Mouse (Mus musculus) heart, adult 2 months (tissue): Measurements from ENCODE around the gene Fgfr1op. TPM values are rescaled to one million over a fixed set of nuclear protein-coding genes. Genes with fewer than 3 reads are reported as not detected.
"Not testable (repeated sequence)": the region's sequence is repeated elsewhere in the genome, so short reads cannot be mapped to it uniquely, and the experiment has no call there.

Experiments used
- DNase-seq, 2 experiments: peaks; one replicate each; pipeline ENCODE4 v3.0.0; 2021
- H3K27ac ChIP-seq: fragments of 200-600 bp; 2 replicates; pipeline ENCODE4 v1.8.1; 2022
- H3K27me3 ChIP-seq: fragments of 200-500 bp; 2 replicates; pipeline ENCODE4 v1.6.1; 2012; ENCODE audit warnings: mild to moderate bottlenecking, low read length, inconsistent platforms, mixed read lengths; ENCODE audit not compliant: control insufficient read depth, insufficient read depth
- H3K36me3 ChIP-seq: fragments of 200-500 bp; 2 replicates; pipeline ENCODE4 v1.6.1; 2012; ENCODE audit warnings: low read length, inconsistent platforms; ENCODE audit not compliant: control insufficient read depth, insufficient read depth
- H3K4me1 ChIP-seq: fragments of 200-500 bp; 2 replicates; pipeline ENCODE4 v1.6.1; 2011; ENCODE audit warnings: low read length; ENCODE audit not compliant: control insufficient read depth, insufficient read depth
- H3K4me3 ChIP-seq: fragments of 200-600 bp; 2 replicates; pipeline ENCODE4 v1.8.1; 2022
- H3K79me2 ChIP-seq: fragments of 200-500 bp; replicated peaks from 2 replicates; pipeline ENCODE4 v1.6.1; 2012; ENCODE audit warnings: mild to moderate bottlenecking, inconsistent platforms, low read length, moderate library complexity, mixed read lengths; ENCODE audit not compliant: control insufficient read depth, insufficient read depth
- H3K9ac ChIP-seq: fragments of 200-500 bp; 2 replicates; pipeline ENCODE4 v1.6.1; 2012; ENCODE audit warnings: low read depth, mild to moderate bottlenecking, control low read depth, inconsistent platforms, low read length, mixed read lengths
- POLR2A ChIP-seq: fragments of 200-500 bp; IDR thresholded peaks from 2 replicates; pipeline ENCODE4 v1.6.1; 2011; ENCODE audit warnings: mild to moderate bottlenecking, low read depth, low read length, control low read depth; ENCODE audit not compliant: insufficient read depth
- WGBS: fragments of 180-500 bp; shearing (Covaris S2); methylation state at CpG from one replicate; pipeline ENCODE4 v1.1.7; 2018; 5-methylcytosine and 5-hydroxymethylcytosine counted together
- intact Hi-C: fragments of 180-260 bp; cut with DNase I; formaldehyde crosslinking; loops from one replicate; pipeline ENCODE4 v1.15.1; 2025
- polyA plus RNA-seq: library from polyadenylated mRNA; depleted of rRNA; stranded (reverse); fragments of >200 nt; gene quantifications from 2 replicates; pipeline ENCODE4 v1.2.3, GENCODE M21; 2012
- total RNA-seq, 2 experiments: library from RNA; stranded (reverse); gene quantifications; 2 replicates each; pipeline ENCODE4 v1.2.3; 2021

Gene Fgfr1op
- total and polyA plus RNA-seq, 3 experiments: 3.0 to 15.8 (median 15.7) TPM

DNA sequence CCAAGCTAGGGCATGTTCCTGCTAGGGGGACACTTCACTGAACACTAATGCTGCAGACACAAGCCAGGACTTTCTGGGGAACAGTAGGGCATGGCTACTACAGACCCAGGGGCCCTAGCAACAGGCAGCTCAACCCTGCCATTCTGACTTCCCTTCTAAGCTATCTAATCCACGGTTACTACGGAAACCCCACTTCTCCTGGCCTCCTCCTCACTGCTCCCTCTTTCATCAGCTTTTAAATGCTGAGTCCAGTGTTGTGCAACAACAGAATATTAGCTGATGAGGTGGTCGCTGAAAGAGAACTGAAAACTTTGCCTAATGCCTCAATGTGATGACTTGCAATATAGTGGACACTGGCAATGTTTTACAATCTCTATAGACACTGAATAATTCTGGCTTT is 25.1 kb upstream of the Fgfr1op start:
- H3K9ac ChIP-seq, H3K4me1 ChIP-seq, H3K79me2 ChIP-seq, intact Hi-C loops, H3K27ac ChIP-seq, H3K4me3 ChIP-seq, H3K27me3 ChIP-seq, H3K36me3 ChIP-seq: not testable (repeated sequence)
- 61% methylated on average over 3 of the region's 3 CpGs for WGBS
- peak in 1 of 2 experiments; percentile 18 for DNase-seq

DNA sequence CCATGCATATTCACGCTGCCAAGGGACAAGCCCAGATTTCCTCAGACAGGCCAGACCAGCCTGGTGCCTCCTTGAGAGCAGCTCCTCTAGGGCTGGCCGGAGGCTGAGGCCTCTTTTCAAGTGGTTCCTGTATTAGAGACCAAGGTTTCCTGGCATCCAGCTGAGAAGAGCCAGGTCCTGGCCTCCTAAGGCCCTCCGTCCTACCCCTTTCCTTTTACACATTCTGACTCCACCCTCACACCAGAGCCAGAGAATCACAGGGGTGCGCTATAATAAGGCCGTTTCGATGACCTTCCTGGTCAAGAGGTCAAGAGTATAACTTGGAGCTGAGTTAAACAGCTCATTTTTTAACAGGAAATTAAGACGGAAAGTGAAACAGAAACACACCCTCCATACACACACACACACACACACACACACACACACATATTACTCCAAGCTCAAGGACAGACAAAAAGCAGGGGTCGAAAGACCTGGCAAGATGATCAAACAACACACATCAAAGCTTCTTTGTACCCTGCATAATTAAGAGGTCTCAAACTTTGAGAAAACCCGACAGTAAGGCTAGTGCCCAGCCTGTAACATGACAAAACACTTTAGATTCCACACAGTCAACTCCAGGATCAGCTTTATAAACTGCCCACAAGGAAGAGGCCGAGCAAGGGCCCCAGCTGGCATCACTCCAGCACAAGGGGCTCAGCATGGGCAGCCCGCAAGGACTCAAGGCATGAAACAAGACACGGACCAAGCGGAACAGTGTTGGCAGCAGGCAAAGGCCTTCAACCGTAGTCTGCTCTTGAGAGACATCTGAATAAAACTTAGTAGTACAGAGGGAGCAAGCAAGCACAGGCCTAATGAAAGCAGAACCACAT is 21.3 kb upstream of the Fgfr1op start:
- intact Hi-C loops: not testable (repeated sequence)
- peak overlapping the region; percentile 70 for H3K27ac ChIP-seq
- 19% methylated on average over 13 of the region's 14 CpGs for WGBS

DNA sequence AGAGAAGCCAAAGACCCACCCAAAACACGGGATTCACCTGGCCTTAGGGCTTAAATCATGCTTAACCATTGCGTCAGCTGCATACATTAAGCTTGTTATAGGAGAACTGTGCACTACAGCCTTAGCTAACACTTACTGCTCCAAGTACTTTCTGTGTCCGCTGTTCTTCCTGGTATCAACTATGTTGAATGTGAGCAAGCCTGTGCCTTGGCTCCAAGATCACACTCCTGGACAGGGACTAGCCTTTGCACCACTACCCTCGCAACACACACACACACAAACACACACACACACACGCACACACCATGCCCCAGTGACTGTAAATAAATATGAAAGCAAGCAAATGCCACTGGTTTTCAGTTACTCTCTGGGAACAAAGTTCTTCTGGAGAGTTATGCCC is 18.4 kb upstream of the Fgfr1op start:
- H3K4me3 ChIP-seq: peak overlapping the region; percentile 69; the same call in 1 of the 2 replicates
- H3K4me1 ChIP-seq, intact Hi-C loops, H3K36me3 ChIP-seq, H3K79me2 ChIP-seq, DNase-seq, H3K27ac ChIP-seq, H3K27me3 ChIP-seq: not testable (repeated sequence)
- 22% methylated on average over 5 of the region's 5 CpGs for WGBS
- H3K9ac ChIP-seq: peak overlapping the region; percentile 60

More for the DNA sequence above, 21.3 kb upstream of the Fgfr1op start:
- H3K27me3 ChIP-seq, H3K4me1 ChIP-seq, H3K4me3 ChIP-seq, H3K79me2 ChIP-seq, H3K36me3 ChIP-seq: not testable (repeated sequence)
- peak; percentile 56 to 66 for DNase-seq
- H3K9ac ChIP-seq: peak overlapping the region; percentile 34; the same call in 1 of the 2 replicates

DNA sequence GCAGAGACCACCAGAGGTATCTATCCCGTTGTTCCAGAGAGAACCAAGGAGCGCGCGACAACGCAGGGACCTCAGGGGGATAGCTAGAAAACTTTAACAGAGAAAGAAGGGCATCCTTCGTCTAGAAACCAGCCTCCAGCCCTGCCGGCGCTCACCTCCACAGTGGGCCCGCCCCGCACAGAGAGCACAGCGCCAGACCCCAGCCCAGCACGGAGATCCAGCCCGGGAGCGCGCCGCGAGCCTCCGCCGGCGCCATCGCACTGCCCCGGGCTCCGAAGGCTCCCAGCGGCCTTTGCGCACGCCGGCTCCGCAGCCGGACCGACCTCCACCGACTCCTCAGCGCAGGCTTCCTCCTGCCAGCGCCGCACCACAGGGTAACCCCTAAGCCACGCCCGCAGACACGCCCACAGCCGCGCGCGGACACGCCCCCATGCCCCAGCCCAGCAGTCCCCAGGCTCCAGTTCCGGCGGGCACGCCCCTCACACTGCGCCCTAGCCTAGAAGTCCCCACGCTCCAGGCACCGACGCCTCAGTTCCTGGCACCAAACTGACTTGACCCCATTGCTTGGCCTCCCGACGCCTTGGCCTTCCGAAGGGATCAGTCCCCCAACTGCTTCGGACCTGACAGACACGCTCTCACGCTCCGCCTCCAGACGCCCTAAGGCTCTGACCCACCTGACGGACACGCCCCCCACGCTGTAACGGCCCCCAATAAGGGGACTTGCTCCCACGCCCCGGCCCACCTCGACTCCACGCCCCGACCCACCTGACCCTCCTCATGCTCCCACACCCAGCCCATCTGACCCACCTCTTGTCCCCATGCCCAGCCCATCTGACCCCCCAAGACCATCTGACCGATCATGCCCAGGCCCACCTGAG is 17.6 kb upstream of the Fgfr1op start, which contains the start of the genes Gm49673 and Rnaset2a:
TSS of gene Gm49673 (minus strand) at position 350 of the 878 bp plus-strand sequence.
TSS of gene Rnaset2a (minus strand) at position 659 of the 878 bp plus-strand sequence.
- WGBS: 3% methylated on average over 33 of the region's 67 CpGs
- H3K79me2 ChIP-seq, H3K4me1 ChIP-seq, H3K27me3 ChIP-seq, intact Hi-C loops, H3K36me3 ChIP-seq: not testable (repeated sequence)
- 0 out of 2 replicates have a peak, but pooled peaks have one; percentile 12 for TF ChIP-seq POLR2A
- peak; percentile 66 to 69 for DNase-seq
- peak within 1 kb of the TSS; percentile 72 for H3K27ac ChIP-seq
- peak within 1 kb of the TSS; percentile 69 for H3K4me3 ChIP-seq
- peak within 1 kb of the TSS; percentile 86 for H3K9ac ChIP-seq

DNA sequence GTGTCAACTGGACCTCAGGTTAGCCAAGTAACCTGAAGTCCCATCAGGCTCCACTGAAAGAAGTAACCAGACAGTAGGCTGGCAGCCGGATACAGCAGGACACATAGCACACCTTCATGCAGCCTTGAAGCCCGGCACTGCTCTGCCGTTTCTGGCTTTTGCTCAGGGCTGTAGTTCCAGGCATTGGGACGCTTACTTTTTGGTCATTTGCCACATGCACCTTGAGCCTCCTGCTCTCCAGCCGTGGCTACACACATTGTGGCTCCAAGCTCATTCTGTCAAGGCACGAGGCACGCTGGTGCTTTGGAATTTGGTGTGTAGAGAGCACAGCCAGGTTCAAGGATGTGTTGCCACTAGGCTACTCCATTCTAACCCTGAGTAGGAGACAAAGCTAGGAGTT is 10.3 kb upstream of the Fgfr1op start:
- H3K9ac ChIP-seq, H3K79me2 ChIP-seq, intact Hi-C loops, H3K27me3 ChIP-seq, H3K36me3 ChIP-seq, H3K27ac ChIP-seq, H3K4me3 ChIP-seq, H3K4me1 ChIP-seq, DNase-seq: not testable (repeated sequence)
- WGBS: 78% methylated on average over 6 of the region's 7 CpGs

DNA sequence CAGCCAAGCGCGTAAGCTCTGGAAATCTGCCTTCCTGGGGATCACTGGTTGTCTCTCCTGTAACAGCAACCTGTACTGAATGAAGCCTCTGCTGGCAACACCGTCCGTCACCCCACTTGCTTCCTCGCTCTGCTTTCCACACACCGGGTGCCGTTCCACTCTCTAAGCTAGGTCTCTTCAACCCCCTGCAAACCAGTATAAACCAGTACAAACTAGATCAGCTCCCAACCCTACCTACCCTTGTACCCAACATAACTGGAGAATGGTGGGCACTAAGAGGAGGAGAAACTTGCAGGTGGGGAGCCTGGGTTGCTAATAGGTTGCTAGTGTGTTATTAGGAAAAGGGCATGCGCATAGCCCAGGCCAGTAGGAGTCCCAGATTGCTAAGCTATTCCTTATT is 9.3 kb upstream of the Fgfr1op start:
- H3K79me2 ChIP-seq, H3K27ac ChIP-seq, DNase-seq, intact Hi-C loops, H3K9ac ChIP-seq, H3K4me1 ChIP-seq, H3K27me3 ChIP-seq, H3K36me3 ChIP-seq, H3K4me3 ChIP-seq: not testable (repeated sequence)
- 100% methylated on average over 1 of the region's 8 CpGs for WGBS

DNA sequence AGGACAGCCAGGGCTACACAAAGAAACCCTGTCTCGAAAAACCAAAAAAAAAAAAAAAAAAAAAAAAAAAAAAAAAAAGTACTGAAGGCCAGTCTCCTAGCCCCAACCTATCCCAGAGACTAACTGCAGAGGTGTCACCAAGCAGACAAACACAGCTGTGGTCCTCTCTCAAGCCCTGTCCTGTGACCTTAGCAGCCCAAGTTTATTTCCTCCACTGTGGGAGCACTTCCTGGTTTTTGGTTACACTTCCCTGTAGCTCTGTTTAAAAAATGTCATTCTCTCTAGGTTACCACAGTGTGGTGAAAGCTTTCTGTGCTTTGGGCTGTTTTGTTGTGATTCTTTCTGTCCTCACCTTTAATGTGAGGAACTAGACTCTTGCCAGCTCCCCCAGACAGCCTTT is 6.7 kb upstream of the Fgfr1op start:
- intact Hi-C loops, H3K79me2 ChIP-seq, H3K4me3 ChIP-seq, H3K27me3 ChIP-seq, DNase-seq, H3K4me1 ChIP-seq, H3K36me3 ChIP-seq, H3K27ac ChIP-seq, H3K9ac ChIP-seq: not testable (repeated sequence)
- WGBS: no CpG with 5 or more reads among the region's 1 CpGs
